ENCODE assay signal across 15 mouse cellular contexts in the genomic region with DNA sequence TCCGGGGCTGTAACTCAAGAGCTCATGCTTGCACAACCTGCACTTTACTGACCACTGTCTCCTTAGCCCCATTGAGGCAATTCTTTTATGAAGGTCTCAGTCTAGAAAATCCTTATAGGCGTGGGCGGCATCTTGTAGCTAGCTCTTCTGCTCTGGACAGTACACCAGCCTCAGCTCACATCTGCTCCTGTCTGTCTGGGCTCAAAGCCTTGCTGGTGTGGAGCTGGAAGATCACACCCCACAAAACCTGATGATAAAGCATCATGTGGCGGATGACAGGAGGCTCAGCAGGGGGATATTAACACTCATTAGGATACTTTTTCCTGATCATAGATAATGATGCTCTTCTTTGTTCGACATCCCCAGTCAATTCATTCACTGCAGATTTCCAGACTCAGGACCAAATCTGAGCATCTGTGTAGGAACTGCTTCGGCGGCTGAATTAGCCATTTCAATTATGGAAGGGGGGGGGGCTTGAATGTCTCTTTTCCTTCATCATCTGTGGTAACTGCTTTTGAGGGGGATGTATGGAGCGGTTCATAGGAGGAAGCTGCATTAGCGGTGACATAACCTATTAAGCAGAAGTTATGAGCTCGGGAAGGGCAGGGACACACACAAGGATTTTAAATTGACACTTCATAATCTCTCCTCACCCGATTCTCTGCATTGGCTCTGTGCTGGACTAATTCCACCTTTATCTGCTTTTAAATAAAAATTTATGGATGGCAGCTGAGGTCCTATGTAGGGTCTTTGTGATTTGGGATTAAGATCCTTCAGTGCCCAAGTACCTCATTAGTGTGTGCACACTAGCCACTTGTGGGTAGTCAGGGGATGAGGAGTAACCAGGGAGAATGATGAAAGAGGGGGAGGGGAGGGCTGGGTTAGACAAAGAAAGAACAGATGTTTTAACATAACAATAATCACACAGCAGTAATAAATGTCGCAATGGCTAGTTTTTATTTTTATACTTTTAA. TPM values are rescaled to one million over a fixed set of nuclear protein-coding genes. Genes with fewer than 3 reads are reported as not detected.
DNase-seq lines count a peak whose midpoint lies in the region; ATAC-seq lines count a peak whose summit lies in the region.
"Had no signal": no experiment of that assay in that cellular context is flagged by ENCODE, and none has a peak within 500 bp of the region (broad histone marks: within the 10 kb centered on the region; RNA-seq: fewer than 3 reads in every experiment).

No protein-coding gene starts in this region.

- H3K36me3 ChIP-seq in embryonic facial prominence, embryonic 14.5 days (ENCODE audit: control insufficient read depth, insufficient read depth, low read length): no peaks in the 10 kb centered on the region
- H3K36me3 ChIP-seq in embryonic facial prominence, embryonic 10.5 days (replicated peaks): no peaks in the 10 kb centered on the region
- no peaks in the 10 kb centered on the region for H3K36me3 ChIP-seq in hindbrain, embryonic 14.5 days (replicated peaks; ENCODE audit: control insufficient read depth, insufficient read depth)
- no peaks in the 10 kb centered on the region for H3K36me3 ChIP-seq in midbrain, embryonic 14.5 days (ENCODE audit: control insufficient read depth, insufficient read depth, low read length)
- H3K36me3 ChIP-seq: heart, embryonic 13.5 days; limb, embryonic 12.5 days; stomach, embryonic 15.5 days had no signal

- H3K4me1 ChIP-seq in embryonic facial prominence, embryonic 14.5 days (ENCODE audit: control insufficient read depth, insufficient read depth, low read length): no peaks in the 10 kb centered on the region
- no peaks in the 10 kb centered on the region for H3K4me1 ChIP-seq in embryonic facial prominence, embryonic 10.5 days
- peaks cover 6% of the 10 kb centered on the region for H3K4me1 ChIP-seq in hindbrain, embryonic 14.5 days (replicated peaks; ENCODE audit: control insufficient read depth, insufficient read depth, low read length)
- peaks cover 5% of the 10 kb centered on the region; the same call in 1 of the 2 replicates for H3K4me1 ChIP-seq in midbrain, embryonic 14.5 days (ENCODE audit: control insufficient read depth, insufficient read depth, low read length)
- H3K4me1 ChIP-seq: limb, embryonic 12.5 days; stomach, embryonic 15.5 days had no signal

- ATAC-seq in embryonic facial prominence, embryonic 14.5 days (ENCODE audit: low read depth): peak; percentile 41; the same call in 1 of the 2 replicates
- ATAC-seq in hindbrain, embryonic 14.5 days (ENCODE audit: low FRiP score): peak; percentile 80
- peak; percentile 59; the same call in 1 of the 2 replicates for ATAC-seq in midbrain, embryonic 14.5 days (ENCODE audit: low FRiP score, low TSS enrichment)

- H3K4me3 ChIP-seq in embryonic facial prominence, embryonic 14.5 days (ENCODE audit: low read depth, low read length): no peak overlapping the region
- no peak overlapping the region for H3K4me3 ChIP-seq in embryonic facial prominence, embryonic 10.5 days
- no peak overlapping the region for H3K4me3 ChIP-seq in hindbrain, embryonic 14.5 days (replicated peaks; ENCODE audit: low read length)
- H3K4me3 ChIP-seq in midbrain, embryonic 14.5 days (replicated peaks; ENCODE audit: low read depth, low read length): no peak overlapping the region
- H3K4me3 ChIP-seq: heart, embryonic 13.5 days; limb, embryonic 12.5 days; stomach, embryonic 15.5 days had no signal

- no peak for DNase-seq in embryonic facial prominence, embryonic 14.5 days (ENCODE audit: low spot score)
- DNase-seq in embryonic facial prominence, embryonic 10.5 days (ENCODE audit: low spot score): no peak
- DNase-seq in hindbrain, embryonic 14.5 days (ENCODE audit: low spot score): no peak
- peak; percentile 41 for DNase-seq in midbrain, embryonic 14.5 days
- peak; percentile 78 for DNase-seq in retina, postnatal 1 day
- DNase-seq in lung, postnatal 4 days: no peak
- no peak for DNase-seq in lung, postnatal 10 days
- DNase-seq in cerebellum, adult 8-10 months: no peak
- DNase-seq: cerebellum, adult 9-10 months; kidney, adult 2 months; lung, adult 18-20 months; thymus, postnatal 14 days had no signal

- 74% methylated on average over 12 of the region's 12 CpGs for WGBS in embryonic facial prominence, embryonic 14.5 days
- 83% methylated on average over 12 of the region's 12 CpGs for WGBS in embryonic facial prominence, embryonic 10.5 days
- WGBS in hindbrain, embryonic 14.5 days: 50% methylated on average over 12 of the region's 12 CpGs
- WGBS in midbrain, embryonic 14.5 days: 51% methylated on average over 12 of the region's 12 CpGs

- H3K9ac ChIP-seq in embryonic facial prominence, embryonic 14.5 days (ENCODE audit: low read depth, low read length): no peak overlapping the region
- H3K9ac ChIP-seq in hindbrain, embryonic 14.5 days: no peak overlapping the region
- H3K9ac ChIP-seq in midbrain, embryonic 14.5 days (replicated peaks; ENCODE audit: low read length): no peak overlapping the region
- H3K9ac ChIP-seq: heart, embryonic 13.5 days; limb, embryonic 12.5 days; stomach, embryonic 15.5 days had no signal

- no peak overlapping the region for H3K27ac ChIP-seq in embryonic facial prominence, embryonic 14.5 days (replicated peaks; ENCODE audit: low read depth, low read length)
- no peak overlapping the region for H3K27ac ChIP-seq in embryonic facial prominence, embryonic 10.5 days (replicated peaks)
- peak overlapping the region; percentile 46; the same call in 1 of the 2 replicates for H3K27ac ChIP-seq in hindbrain, embryonic 14.5 days
- H3K27ac ChIP-seq in midbrain, embryonic 14.5 days (replicated peaks; ENCODE audit: low read depth, low read length): no peak overlapping the region
- H3K27ac ChIP-seq: heart, embryonic 13.5 days; limb, embryonic 12.5 days; stomach, embryonic 15.5 days had no signal

- H3K9me3 ChIP-seq in embryonic facial prominence, embryonic 14.5 days (ENCODE audit: control insufficient read depth, low read length): no peaks in the 10 kb centered on the region
- no peaks in the 10 kb centered on the region for H3K9me3 ChIP-seq in embryonic facial prominence, embryonic 10.5 days
- no peaks in the 10 kb centered on the region for H3K9me3 ChIP-seq in hindbrain, embryonic 14.5 days (ENCODE audit: control insufficient read depth, low read length)
- no peaks in the 10 kb centered on the region for H3K9me3 ChIP-seq in midbrain, embryonic 14.5 days (ENCODE audit: control insufficient read depth, low read length)
- H3K9me3 ChIP-seq: heart, embryonic 13.5 days; limb, embryonic 12.5 days; stomach, embryonic 15.5 days had no signal

- no peaks in the 10 kb centered on the region for H3K27me3 ChIP-seq in embryonic facial prominence, embryonic 14.5 days (replicated peaks; ENCODE audit: control insufficient read depth, insufficient read depth, low read length)
- no peaks in the 10 kb centered on the region for H3K27me3 ChIP-seq in embryonic facial prominence, embryonic 10.5 days (replicated peaks; ENCODE audit: low read depth, poor library complexity, severe bottlenecking)
- no peaks in the 10 kb centered on the region for H3K27me3 ChIP-seq in hindbrain, embryonic 14.5 days (ENCODE audit: control insufficient read depth, insufficient read depth, low read length)
- H3K27me3 ChIP-seq in midbrain, embryonic 14.5 days (ENCODE audit: control insufficient read depth, insufficient read depth, low read length): no peaks in the 10 kb centered on the region
- H3K27me3 ChIP-seq: limb, embryonic 12.5 days; stomach, embryonic 15.5 days had no signal

- no peak overlapping the region for H3K4me2 ChIP-seq in embryonic facial prominence, embryonic 14.5 days (ENCODE audit: low read depth, low read length)
- 0 out of 2 replicates have a peak overlapping the region, but pooled peaks have one; percentile 10 for H3K4me2 ChIP-seq in hindbrain, embryonic 14.5 days (replicated peaks)
- H3K4me2 ChIP-seq in midbrain, embryonic 14.5 days (ENCODE audit: low read length): no peak overlapping the region
- H3K4me2 ChIP-seq: heart, embryonic 13.5 days; limb, embryonic 12.5 days; stomach, embryonic 15.5 days had no signal

RNA-seq across cellular contexts. Expression of gene Cxcr4, which starts 24.6 kb away (rescaled TPM):
- polyA plus RNA-seq in embryonic facial prominence, embryonic 14.5 days (2014; fragmentation: Nextera tagmentation; extraction: Ambion mirVana): 6.7 and 7.1 TPM in 2 replicates
- polyA plus RNA-seq in embryonic facial prominence, embryonic 10.5 days (2016; fragmentation: Nextera tagmentation; extraction: Ambion mirVana): 4.8 and 6.0 TPM in 2 replicates
- polyA plus RNA-seq in hindbrain, embryonic 14.5 days (2014; fragmentation: Nextera tagmentation; extraction: Ambion mirVana): 8.6 and 10.7 TPM in 2 replicates
- polyA plus RNA-seq in midbrain, embryonic 14.5 days (2014; fragmentation: Nextera tagmentation; extraction: Ambion mirVana): 10.2 and 12.3 TPM in 2 replicates

Comparison
In these comparisons a context has a peak if more than half of its experiments do, and no peak if none do; other contexts are left out.
1. DNase-seq: peak in midbrain, embryonic 14.5 days (single experiment) and retina, postnatal 1 day (single experiment); none in embryonic facial prominence, embryonic 14.5 days (single experiment), embryonic facial prominence, embryonic 10.5 days (single experiment), hindbrain, embryonic 14.5 days (single experiment), lung, postnatal 4 days (0 of 2), lung, postnatal 10 days (single experiment) and cerebellum, adult 8-10 months (single experiment).
2. Peak in every context shown above with its lines, with median percentiles within 50 percentile points of each other: ATAC-seq.